ENCODE assay signal across 9 mouse cellular contexts in the genomic region with DNA sequence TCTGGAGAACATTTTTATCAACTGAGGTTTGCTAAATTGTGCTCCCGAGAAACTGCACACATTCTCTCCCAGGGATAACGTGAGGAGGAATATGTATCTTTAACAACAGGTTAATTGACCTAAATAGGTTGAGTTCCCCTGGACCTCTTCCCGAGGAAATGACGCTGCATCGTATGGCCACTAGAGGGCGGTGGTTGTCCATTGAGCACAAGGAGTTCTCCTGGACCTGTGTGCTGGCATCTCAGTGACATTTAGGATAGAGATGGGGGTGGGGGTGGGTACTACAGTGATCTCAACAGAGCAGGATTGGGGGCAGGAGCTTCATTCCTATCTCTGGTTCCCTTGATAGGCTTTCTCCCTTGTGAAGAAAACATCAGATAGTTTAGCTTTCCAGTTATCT. TPM values are rescaled to one million over a fixed set of nuclear protein-coding genes. Genes with fewer than 3 reads are reported as not detected.
A peak's percentile ranks its signal among the peaks of the same experiment; 100 is the strongest.
DNase-seq lines count a peak whose midpoint lies in the region; ATAC-seq and TF ChIP-seq lines count a peak whose summit lies in the region.
"Had no signal": no experiment of that assay in that cellular context is flagged by ENCODE, and none has a peak within 500 bp of the region (broad histone marks: within the 10 kb centered on the region; RNA-seq: fewer than 3 reads in every experiment).

No protein-coding gene starts in this region.

- H3K4me3 ChIP-seq in intestine, embryonic 14.5 days (ENCODE audit: low read depth, low read length) = no peak overlapping the region
- no peak overlapping the region for H3K4me3 ChIP-seq in intestine, embryonic 15.5 days (replicated peaks)
- no peak overlapping the region for H3K4me3 ChIP-seq in CH12.LX (replicated peaks in 1 of 3; ENCODE audit: low read depth in 2 of 3, low read length in 2 of 3, poor library complexity in 1 of 3)
- H3K4me3 ChIP-seq in olfactory bulb, adult 2 months (ENCODE audit: insufficient read depth, low read depth, low read length) = no peak overlapping the region

- dilution Hi-C loops in CH12.LX (cut with MboI; ENCODE audit: extremely low pct_ligation_motif_present, extremely low pct_unique_long_range_greater_than_20kb, low sequenced_read_pairs) = no loop called here

- no peak overlapping the region for H3K9ac ChIP-seq in intestine, embryonic 14.5 days (ENCODE audit: low read length)
- no peak overlapping the region for H3K9ac ChIP-seq in intestine, embryonic 15.5 days
- no peak overlapping the region for H3K9ac ChIP-seq in CH12.LX (ENCODE audit: insufficient read depth, low read depth)

- H3K4me1 ChIP-seq in intestine, embryonic 14.5 days (replicated peaks; ENCODE audit: control insufficient read depth, insufficient read depth, low read length) = no peaks in the 10 kb centered on the region
- no peaks in the 10 kb centered on the region for H3K4me1 ChIP-seq in intestine, embryonic 15.5 days (replicated peaks)
- H3K4me1 ChIP-seq in CH12.LX (ENCODE audit: control insufficient read depth in 1 of 2, insufficient read depth in 2 of 2) = no peaks in the 10 kb centered on the region
- H3K4me1 ChIP-seq in olfactory bulb, adult 2 months (ENCODE audit: control insufficient read depth, insufficient read depth, low read length) = no peaks in the 10 kb centered on the region

- in situ Hi-C loops in CH12.LX (cut with MboI; ENCODE audit: low pct_ligation_motif_present, low pct_unique_long_range_greater_than_20kb, low sequenced_read_pairs) = no loop called here

- H3K27ac ChIP-seq in intestine, embryonic 14.5 days (ENCODE audit: low read depth) = no peak overlapping the region
- no peak overlapping the region for H3K27ac ChIP-seq in intestine, embryonic 15.5 days
- H3K27ac ChIP-seq in CH12.LX (ENCODE audit: insufficient read depth, low read depth) = no peak overlapping the region
- H3K27ac ChIP-seq in olfactory bulb, adult 2 months (ENCODE audit: insufficient read depth, low read depth, low read length) = no peak overlapping the region
- H3K27ac ChIP-seq: macrophage had no signal

- no peaks in the 10 kb centered on the region for H3K27me3 ChIP-seq in intestine, embryonic 14.5 days (replicated peaks; ENCODE audit: control insufficient read depth, insufficient read depth, low read length)
- no peaks in the 10 kb centered on the region for H3K27me3 ChIP-seq in intestine, embryonic 15.5 days (replicated peaks)
- H3K27me3 ChIP-seq in CH12.LX (replicated peaks) = no peaks in the 10 kb centered on the region

- TF ChIP-seq CTCF in CH12.LX (conservative IDR thresholded peaks at IDR 0.05 in 1 of 2, IDR thresholded peaks at IDR 0.05 in 1 of 2; ENCODE audit: low read depth in 2 of 2, low read length in 2 of 2) = peak; percentile 85 to 88
- peak; percentile 42; the same call in 1 of the 2 replicates for TF ChIP-seq CTCF in olfactory bulb, adult 2 months (IDR thresholded peaks at IDR 0.05; ENCODE audit: insufficient read depth, low read depth, low read length)

- WGBS in intestine, embryonic 14.5 days = 25% methylated on average over 6 of the region's 6 CpGs
- 28% methylated on average over 6 of the region's 6 CpGs for WGBS in intestine, embryonic 15.5 days
- 20% methylated on average over 6 of the region's 6 CpGs for WGBS in olfactory bulb, adult 2 months

- no peaks in the 10 kb centered on the region for H3K79me2 ChIP-seq in CH12.LX (replicated peaks; ENCODE audit: control insufficient read depth, extremely low read depth, insufficient read depth, poor library complexity, severe bottlenecking)

- peak; percentile 78 for TF ChIP-seq RAD21 in CH12.LX (IDR thresholded peaks at IDR 0.05; ENCODE audit: low read depth, low read length)

- ATAC-seq in intestine, embryonic 14.5 days (replicated peaks; ENCODE audit: low FRiP score, low TSS enrichment, low read depth) = no peak
- ATAC-seq in intestine, embryonic 15.5 days = no peak

- no peaks in the 10 kb centered on the region for H3K9me3 ChIP-seq in intestine, embryonic 14.5 days (ENCODE audit: control insufficient read depth, low read length)
- no peaks in the 10 kb centered on the region for H3K9me3 ChIP-seq in intestine, embryonic 15.5 days
- H3K9me3 ChIP-seq in CH12.LX (replicated peaks; ENCODE audit: low read length) = no peaks in the 10 kb centered on the region

- TF ChIP-seq POLR2A in CH12.LX (IDR thresholded peaks at IDR 0.05; ENCODE audit: low read depth, low read length) = no peak
- no peak for TF ChIP-seq POLR2A in olfactory bulb, adult 2 months (IDR thresholded peaks at IDR 0.05; ENCODE audit: insufficient read depth, low read depth, low read length)

- H3K36me3 ChIP-seq in intestine, embryonic 14.5 days (ENCODE audit: control insufficient read depth, insufficient read depth, low read length) = no peaks in the 10 kb centered on the region
- H3K36me3 ChIP-seq in intestine, embryonic 15.5 days = no peaks in the 10 kb centered on the region
- H3K36me3 ChIP-seq in CH12.LX (replicated peaks in 1 of 2; ENCODE audit: control insufficient read depth in 1 of 2, insufficient read depth in 1 of 2, low read length in 1 of 2) = no peaks in the 10 kb centered on the region

- DNase-seq in intestine, embryonic 14.5 days (ENCODE audit: low spot score) = peak; percentile 77
- DNase-seq in CH12.LX (ENCODE audit: extremely low read depth) = peak; percentile 63
- peak; percentile 64 for DNase-seq in adrenal gland, postnatal 10 days
- DNase-seq in embryo, embryonic 9.5 days (ENCODE audit: extremely low spot score) = peak; percentile 31
- peak; percentile 15 to 39 for DNase-seq in layer of hippocampus, postnatal 14 days (ENCODE audit: low spot score in 2 of 2)
- peak; percentile 71 for DNase-seq in thymus, postnatal 4 days

- H3K4me2 ChIP-seq in intestine, embryonic 14.5 days (ENCODE audit: low read length) = no peak overlapping the region
- H3K4me2 ChIP-seq in intestine, embryonic 15.5 days (replicated peaks) = no peak overlapping the region
- H3K4me2 ChIP-seq in CH12.LX (ENCODE audit: insufficient read depth, low read depth, poor library complexity, severe bottlenecking) = no peak overlapping the region

- no peak for TF ChIP-seq EP300 in CH12.LX (IDR thresholded peaks at IDR 0.05; ENCODE audit: low read length)

TF ChIP-seq in CH12.LX, 34 proteins besides CTCF, POLR2A, EP300 and RAD21:
- TF ChIP-seq MEF2A (IDR thresholded peaks at IDR 0.05; ENCODE audit: borderline replicate concordance, low read depth, low read length) = no peak
- no peak for TF ChIP-seq POLR2AphosphoS2 (IDR thresholded peaks at IDR 0.05; ENCODE audit: low read depth, low read length)
- no peak for TF ChIP-seq ELF1 (IDR thresholded peaks at IDR 0.05; ENCODE audit: low read depth, low read length)
- TF ChIP-seq JUN (IDR thresholded peaks at IDR 0.05; ENCODE audit: insufficient read depth, low read depth, low read length) = no peak
- peak; percentile 85 for TF ChIP-seq SMC3 (IDR thresholded peaks at IDR 0.05; ENCODE audit: low read depth, low read length)
TF ChIP-seq in CH12.LX: peak in this region for 1.

RNA-seq across cellular contexts. Expression of gene Zfp157, which starts 32.3 kb away (rescaled TPM):
- polyA plus RNA-seq in intestine, embryonic 14.5 days (2014; fragmentation: Nextera tagmentation; extraction: Ambion mirVana) = 33.7 and 39.0 TPM in 2 replicates
- 24.0 and 27.3 TPM in 2 replicates for polyA plus RNA-seq in intestine, embryonic 15.5 days (2015; fragmentation: Nextera tagmentation; extraction: Ambion mirVana)
- total RNA-seq in CH12.LX (2012; rRNA removed) (8.6 and 8.7 TPM in 2 replicates), CH12.LX (2014; rRNA removed) (12.7 and 12.9 TPM in 2 replicates)
- 7.8 and 7.9 TPM in 2 replicates for polyA plus RNA-seq in CH12.LX (2012; ENCODE audit: insufficient read length, low read depth)
- total RNA-seq in adrenal gland, postnatal 10 days (2021) = 10 to 100 TPM in 1 of 2 experiments, 1 to 10 TPM in 1; 8.6 to 13.2 TPM
- 10 to 100 TPM; 22.7 to 25.8 TPM for total RNA-seq in layer of hippocampus, postnatal 14 days (2021)
- polyA plus RNA-seq in olfactory bulb, adult 2 months (2012; ENCODE audit: insufficient read depth, insufficient read length, low replicate concordance, missing spikeins) = not detected in 2 replicates

Comparison
In these comparisons a context has a peak if more than half of its experiments do, and no peak if none do; other contexts are left out.
1. DNase-seq: peak in every context shown above with its lines; median percentile 77 in intestine, embryonic 14.5 days; 71 in thymus, postnatal 4 days; 64 in adrenal gland, postnatal 10 days; 63 in CH12.LX; 31 in embryo, embryonic 9.5 days; 27 in layer of hippocampus, postnatal 14 days.